Mouse (Mus musculus): ENCODE measurements around the gene Tapbp.
"Not testable (repeated sequence)": the region's sequence is repeated elsewhere in the genome, so short reads cannot be mapped to it uniquely, and the experiment has no call there.

The Tapbp gene

GRCm38 (mm10) chr17:33915671-33916250 lies at the start of gene Tapbp, which contains the start of gene Zbtb22:
Gene Tapbp, plus strand, starts transcription at chr17:33915899.
Gene Zbtb22, plus strand, starts transcription at chr17:33915904.
- peak; percentile 97 to 99 for DNase-seq (ENCODE audit: inconsistent age in 2 of 2, low spot score in 1 of 2)

GRCm38 (mm10) chr17:33873537-33873936 lies 42.2 kb upstream of the Tapbp start, which contains the start of gene Gm7029:
Gene Gm7029, plus strand, starts transcription at chr17:33873837.
- not testable (repeated sequence) for DNase-seq (ENCODE audit: inconsistent age in 2 of 2, low spot score in 1 of 2)

GRCm38 (mm10) chr17:33874411-33874810 lies 41.3 kb upstream of the Tapbp start:
- no peak for DNase-seq (ENCODE audit: inconsistent age in 2 of 2, low spot score in 1 of 2)

GRCm38 (mm10) chr17:33875797-33876196 lies 39.9 kb upstream of the Tapbp start:
- DNase-seq (ENCODE audit: inconsistent age in 2 of 2, low spot score in 1 of 2), result peak in 1 of 2 experiments; percentile 51

- not testable (repeated sequence) for DNase-seq (ENCODE audit: inconsistent age in 2 of 2, low spot score in 1 of 2)
Observed at GRCm38 (mm10) chr17:33884320-33884719, 31.4 kb upstream of the Tapbp start.

- DNase-seq (ENCODE audit: inconsistent age in 2 of 2, low spot score in 1 of 2), result not testable (repeated sequence)
Observed at GRCm38 (mm10) chr17:33887802-33888201, 27.9 kb upstream of the Tapbp start.

- not testable (repeated sequence) for DNase-seq (ENCODE audit: inconsistent age in 2 of 2, low spot score in 1 of 2)
Observed at GRCm38 (mm10) chr17:33888230-33888629, 27.5 kb upstream of the Tapbp start.

- not testable (repeated sequence) for DNase-seq (ENCODE audit: inconsistent age in 2 of 2, low spot score in 1 of 2)
Observed at GRCm38 (mm10) chr17:33889941-33890532, 25.7 kb upstream of the Tapbp start.

- peak; percentile 100 for DNase-seq (ENCODE audit: inconsistent age in 2 of 2, low spot score in 1 of 2)
Observed at GRCm38 (mm10) chr17:33890533-33891059, 25.1 kb upstream of the Tapbp start, which contains the start of gene Kifc1. Gene Kifc1, minus strand, starts transcription at chr17:33890661.

GRCm38 (mm10) chr17:33891357-33891756 lies 24.3 kb upstream of the Tapbp start:
- DNase-seq (ENCODE audit: inconsistent age in 2 of 2, low spot score in 1 of 2), result no peak

- not testable (repeated sequence) for DNase-seq (ENCODE audit: inconsistent age in 2 of 2, low spot score in 1 of 2)
Observed at GRCm38 (mm10) chr17:33891892-33892291, 23.8 kb upstream of the Tapbp start.

GRCm38 (mm10) chr17:33892429-33892828 lies 23.3 kb upstream of the Tapbp start:
- DNase-seq (ENCODE audit: inconsistent age in 2 of 2, low spot score in 1 of 2), result no peak

- not testable (repeated sequence) for DNase-seq (ENCODE audit: inconsistent age in 2 of 2, low spot score in 1 of 2)
Observed at GRCm38 (mm10) chr17:33893011-33893410, 22.7 kb upstream of the Tapbp start.

GRCm38 (mm10) chr17:33897114-33897794 lies 18.4 kb upstream of the Tapbp start:
- peak in 1 of 2 experiments; percentile 66 for DNase-seq (ENCODE audit: inconsistent age in 2 of 2, low spot score in 1 of 2)

- DNase-seq (ENCODE audit: inconsistent age in 2 of 2, low spot score in 1 of 2), result not testable (repeated sequence)
Observed at GRCm38 (mm10) chr17:33898193-33898592, 17.5 kb upstream of the Tapbp start.

- no peak for DNase-seq (ENCODE audit: inconsistent age in 2 of 2, low spot score in 1 of 2)
Observed at GRCm38 (mm10) chr17:33899642-33900041, 16.1 kb upstream of the Tapbp start.

- no peak for DNase-seq (ENCODE audit: inconsistent age in 2 of 2, low spot score in 1 of 2)
Observed at GRCm38 (mm10) chr17:33900281-33900988, 15.3 kb upstream of the Tapbp start.

GRCm38 (mm10) chr17:33900989-33901314 lies 14.7 kb upstream of the Tapbp start:
- no peak for DNase-seq (ENCODE audit: inconsistent age in 2 of 2, low spot score in 1 of 2)

GRCm38 (mm10) chr17:33901653-33902052 lies 14.0 kb upstream of the Tapbp start:
- no peak for DNase-seq (ENCODE audit: inconsistent age in 2 of 2, low spot score in 1 of 2)

- DNase-seq (ENCODE audit: inconsistent age in 2 of 2, low spot score in 1 of 2), result no peak
Observed at GRCm38 (mm10) chr17:33902079-33902478, 13.6 kb upstream of the Tapbp start.

GRCm38 (mm10) chr17:33902491-33902890 lies 13.2 kb upstream of the Tapbp start:
- no peak for DNase-seq (ENCODE audit: inconsistent age in 2 of 2, low spot score in 1 of 2)

Measured in adrenal gland, adult (tissue).